Mouse (Mus musculus): ENCODE data around the gene Ostm1. TPM values are rescaled to one million over a fixed set of nuclear protein-coding genes. Genes with fewer than 3 reads are reported as not detected.

Gene Ostm1
- polyA plus RNA-seq, 1 experiment from 2014 or later, result 8.4 TPM

GRCm38 (mm10) chr10:42682421-42682820, 98.8 kb downstream of the Ostm1 start:
- no peak overlapping the region for H3K4me3 ChIP-seq
- no peak overlapping the region for H3K27ac ChIP-seq
- 91% methylated on average over 8 of the region's 8 CpGs for WGBS

DNA sequence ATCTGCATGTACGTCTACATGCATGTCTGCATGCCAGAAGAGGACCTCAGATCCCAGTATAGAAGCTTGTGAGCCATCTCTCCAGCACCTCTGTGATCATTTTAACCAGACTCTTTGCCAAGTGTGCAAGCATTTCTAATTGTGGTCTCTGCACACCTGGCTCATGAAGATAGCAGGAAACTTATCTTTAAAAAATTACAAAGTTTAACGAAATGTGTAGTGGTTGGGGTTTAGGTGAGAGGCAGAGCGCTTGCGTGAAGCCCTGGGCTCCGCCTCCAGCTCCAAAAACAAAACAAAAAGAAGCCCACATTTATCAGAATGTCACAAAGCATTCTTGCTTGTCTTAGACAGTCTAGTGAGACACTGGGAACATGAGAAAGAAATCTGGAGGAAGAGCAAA, 104.3 kb downstream of the Ostm1 start:
- H3K27me3 ChIP-seq (ENCODE audit: low read depth, poor library complexity, severe bottlenecking), result no peaks in the 10 kb centered on the region
- DNase-seq (ENCODE audit: low spot score), result no peak
- H3K9me3 ChIP-seq (replicated peaks), result no peaks in the 10 kb centered on the region
- H3K27ac ChIP-seq, result no peak overlapping the region
- H3K4me1 ChIP-seq, result peaks cover 16% of the 10 kb centered on the region
- H3K36me3 ChIP-seq, result no peaks in the 10 kb centered on the region
- no peak overlapping the region for H3K4me3 ChIP-seq
- 93% methylated on average over 5 of the region's 5 CpGs for WGBS

More at GRCm38 (mm10) chr10:42682421-42682820, 98.8 kb downstream of the Ostm1 start:
- peaks cover 22% of the 10 kb centered on the region for H3K4me1 ChIP-seq
- peaks cover 21% of the 10 kb centered on the region for H3K27me3 ChIP-seq (ENCODE audit: low read depth, poor library complexity, severe bottlenecking)
- H3K9me3 ChIP-seq (replicated peaks), result no peaks in the 10 kb centered on the region
- no peak for DNase-seq (ENCODE audit: low spot score)
- H3K36me3 ChIP-seq, result no peaks in the 10 kb centered on the region

DNA sequence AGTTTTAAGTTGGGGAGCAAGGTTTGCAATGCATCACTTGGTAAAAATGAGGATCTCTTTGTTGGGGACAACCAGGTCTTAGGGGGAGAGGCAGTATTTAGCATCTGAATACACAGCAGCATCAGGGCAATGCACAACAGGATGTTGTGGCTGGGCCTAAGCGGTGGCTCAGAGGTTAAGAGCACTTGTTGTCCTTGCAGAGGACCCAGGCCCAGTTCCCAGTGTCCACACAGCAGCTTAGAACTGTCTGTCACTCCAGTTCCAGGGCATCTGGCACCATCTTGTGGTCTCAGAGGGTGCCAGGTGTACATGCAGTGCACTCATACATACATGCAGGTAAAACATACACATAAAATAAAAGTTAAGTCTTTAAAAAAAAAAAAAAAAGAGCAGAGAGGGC, 106.1 kb downstream of the Ostm1 start:
- no peaks in the 10 kb centered on the region for H3K9me3 ChIP-seq (replicated peaks)
- no peaks in the 10 kb centered on the region for H3K36me3 ChIP-seq
- no peak overlapping the region for H3K27ac ChIP-seq
- H3K4me1 ChIP-seq, result peaks cover 16% of the 10 kb centered on the region
- no peak for DNase-seq (ENCODE audit: low spot score)
- no peaks in the 10 kb centered on the region for H3K27me3 ChIP-seq (ENCODE audit: low read depth, poor library complexity, severe bottlenecking)
- no peak overlapping the region for H3K4me3 ChIP-seq
- WGBS, result 79% methylated on average over 1 of the region's 1 CpGs

DNA sequence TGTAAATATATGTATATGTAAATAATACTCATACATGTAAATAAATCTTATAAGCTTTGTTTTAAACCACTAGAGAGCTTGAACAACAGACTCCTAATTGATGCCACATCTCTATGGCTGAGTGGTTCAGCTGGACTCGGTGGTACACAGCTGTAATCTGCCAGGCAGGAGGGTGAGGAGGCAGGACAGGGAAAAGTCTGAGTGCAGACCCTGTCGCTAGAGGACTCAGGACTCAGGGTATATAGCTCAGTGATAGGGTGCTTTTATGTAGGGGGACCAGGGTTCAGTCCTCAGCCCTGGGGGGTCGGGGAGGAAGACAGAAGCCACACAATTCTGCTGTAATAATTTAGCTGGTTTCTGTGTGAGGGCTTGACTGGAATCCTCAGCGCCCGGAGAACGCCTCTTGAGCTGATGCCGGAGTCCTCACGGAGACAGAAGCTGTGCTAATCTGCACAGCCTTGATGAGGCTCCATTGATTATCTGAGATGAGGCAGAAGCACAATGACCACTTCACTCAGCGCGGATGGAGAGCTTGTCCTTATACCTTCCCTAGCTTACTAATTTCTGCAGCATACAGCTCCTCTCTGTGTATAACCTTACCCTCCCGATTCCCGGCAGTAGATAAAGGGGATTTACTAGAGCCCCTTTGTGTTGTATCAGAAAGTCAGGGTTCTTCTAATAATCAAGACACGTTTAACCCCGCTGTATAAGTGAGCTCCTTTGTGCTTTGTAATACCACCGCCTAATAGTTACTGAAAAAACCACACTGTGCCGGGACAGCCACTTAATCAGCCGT, 106.8 kb downstream of the Ostm1 start:
- Histone ChIP-seq H3K27ac (peak overlapping the region; percentile 26), H3K36me3 (no peaks in the 10 kb centered on the region), H3K9me3 (replicated peaks) (no peaks in the 10 kb centered on the region), H3K4me3 (no peak overlapping the region), H3K27me3 (ENCODE audit: low read depth, poor library complexity, severe bottlenecking) (no peaks in the 10 kb centered on the region), H3K4me1 (peaks cover 16% of the 10 kb centered on the region)
- no peak for DNase-seq (ENCODE audit: low spot score)
- WGBS, result 82% methylated on average over 17 of the region's 17 CpGs

DNA sequence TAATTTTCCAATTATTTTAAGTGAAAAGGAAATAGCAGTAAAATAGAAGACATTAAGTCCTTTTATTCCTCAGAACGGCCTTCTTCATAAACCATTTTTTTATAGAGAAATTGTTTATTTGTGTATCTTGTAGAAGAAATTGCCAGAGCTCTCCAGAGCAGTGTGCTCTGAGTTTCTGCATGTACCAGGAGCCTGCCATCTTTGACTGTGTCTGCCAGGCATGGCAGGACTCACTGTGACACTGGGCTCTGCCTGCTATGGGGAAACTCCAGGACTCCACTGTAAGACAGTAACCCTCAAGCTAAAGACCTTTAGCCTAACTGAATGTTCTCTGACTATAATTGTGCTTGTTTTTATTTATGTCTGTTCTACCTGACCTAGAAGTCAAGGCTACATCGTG, 107.4 kb downstream of the Ostm1 start:
- no peaks in the 10 kb centered on the region for H3K9me3 ChIP-seq (replicated peaks)
- WGBS, result 81% methylated on average over 2 of the region's 2 CpGs
- H3K36me3 ChIP-seq, result no peaks in the 10 kb centered on the region
- H3K4me3 ChIP-seq, result no peak overlapping the region
- H3K27ac ChIP-seq, result no peak overlapping the region
- peaks cover 16% of the 10 kb centered on the region for H3K4me1 ChIP-seq
- no peaks in the 10 kb centered on the region for H3K27me3 ChIP-seq (ENCODE audit: low read depth, poor library complexity, severe bottlenecking)
- no peak for DNase-seq (ENCODE audit: low spot score)

DNA sequence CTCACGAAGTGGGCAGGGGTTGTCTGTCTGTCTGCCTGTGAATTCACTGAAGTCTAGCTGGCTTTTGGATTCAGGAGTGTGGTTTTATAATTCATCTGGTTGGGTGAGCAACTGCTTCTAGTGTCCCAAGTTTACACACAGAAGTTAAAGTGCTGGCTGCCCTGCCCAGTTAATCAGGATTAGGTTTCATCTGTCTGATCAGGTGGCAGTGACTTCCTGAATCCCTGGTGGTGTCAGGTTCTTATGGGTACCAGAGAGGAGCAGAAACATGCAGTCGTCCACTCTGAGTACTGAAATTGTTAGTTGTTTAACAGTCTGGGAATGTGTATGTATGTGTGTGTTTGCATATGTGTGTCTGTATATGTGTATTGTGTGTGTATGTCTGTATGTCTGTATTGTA, 108.5 kb downstream of the Ostm1 start:
- no peak for DNase-seq (ENCODE audit: low spot score)
- no peaks in the 10 kb centered on the region for H3K27me3 ChIP-seq (ENCODE audit: low read depth, poor library complexity, severe bottlenecking)
- H3K27ac ChIP-seq, result peak overlapping the region; percentile 34; the same call in 1 of the 2 replicates
- no peaks in the 10 kb centered on the region for H3K36me3 ChIP-seq
- WGBS, result 52% methylated on average over 2 of the region's 2 CpGs
- peaks cover 16% of the 10 kb centered on the region for H3K4me1 ChIP-seq
- no peaks in the 10 kb centered on the region for H3K9me3 ChIP-seq (replicated peaks)
- no peak overlapping the region for H3K4me3 ChIP-seq

DNA sequence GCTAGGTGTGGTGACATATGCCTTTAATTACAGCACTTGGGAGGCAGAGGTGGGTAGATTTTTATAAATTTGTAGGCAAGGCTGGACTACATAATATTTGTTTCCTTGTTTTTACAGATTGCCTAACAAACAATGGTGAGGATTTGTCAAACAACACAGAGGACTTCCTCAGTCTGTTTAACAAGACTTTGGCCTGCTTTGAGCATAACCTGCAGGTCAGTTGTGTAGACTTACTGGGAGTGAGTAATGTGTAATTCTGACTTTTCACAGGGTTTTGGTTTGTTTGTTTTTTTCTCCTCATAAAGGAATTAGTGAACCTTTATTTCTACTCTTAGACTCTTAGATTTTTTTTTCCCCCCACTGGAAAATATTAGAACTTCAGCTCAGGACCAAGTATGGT, 109.2 kb downstream of the Ostm1 start:
- DNase-seq (ENCODE audit: low spot score), result no peak
- Histone ChIP-seq H3K27ac (no peak overlapping the region), H3K9me3 (replicated peaks) (no peaks in the 10 kb centered on the region), H3K4me3 (no peak overlapping the region), H3K4me1 (peaks cover 16% of the 10 kb centered on the region), H3K27me3 (ENCODE audit: low read depth, poor library complexity, severe bottlenecking) (no peaks in the 10 kb centered on the region), H3K36me3 (no peaks in the 10 kb centered on the region)

DNA sequence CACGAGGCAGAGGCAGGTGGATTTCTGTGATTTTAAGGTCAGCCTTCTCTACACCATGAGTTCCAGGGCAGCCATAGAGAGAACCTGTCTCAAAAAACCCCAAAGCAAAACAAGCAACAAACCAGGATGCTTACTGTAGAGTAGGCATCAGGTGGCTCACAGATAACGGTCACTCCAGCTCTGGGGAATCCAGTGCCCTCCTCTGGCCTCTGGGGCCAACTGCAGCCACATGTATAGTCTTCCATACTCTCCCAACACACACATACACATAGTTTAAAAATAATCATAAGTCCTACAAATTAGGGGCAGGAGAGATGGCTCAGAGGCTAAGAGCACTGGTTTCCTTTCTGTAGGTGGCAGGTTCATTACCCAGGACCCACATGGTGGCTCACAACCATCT, 109.9 kb downstream of the Ostm1 start:
- Histone ChIP-seq H3K4me3 (no peak overlapping the region), H3K27me3 (ENCODE audit: low read depth, poor library complexity, severe bottlenecking) (no peaks in the 10 kb centered on the region), H3K9me3 (replicated peaks) (no peaks in the 10 kb centered on the region), H3K27ac (no peak overlapping the region), H3K4me1 (peaks cover 16% of the 10 kb centered on the region), H3K36me3 (no peaks in the 10 kb centered on the region)
- DNase-seq (ENCODE audit: low spot score), result no peak
- 61% methylated on average over 2 of the region's 2 CpGs for WGBS

- H3K4me3 ChIP-seq, result no peak overlapping the region
- WGBS, result 95% methylated on average over 13 of the region's 13 CpGs
- no peaks in the 10 kb centered on the region for H3K36me3 ChIP-seq
- H3K4me1 ChIP-seq, result peaks cover 9% of the 10 kb centered on the region
- H3K9me3 ChIP-seq (replicated peaks), result no peaks in the 10 kb centered on the region
- no peak for DNase-seq (ENCODE audit: low spot score)
- H3K27me3 ChIP-seq (ENCODE audit: low read depth, poor library complexity, severe bottlenecking), result no peaks in the 10 kb centered on the region
- H3K27ac ChIP-seq, result no peak overlapping the region
Measured at GRCm38 (mm10) chr10:42696361-42696760, 112.7 kb downstream of the Ostm1 start.

DNA sequence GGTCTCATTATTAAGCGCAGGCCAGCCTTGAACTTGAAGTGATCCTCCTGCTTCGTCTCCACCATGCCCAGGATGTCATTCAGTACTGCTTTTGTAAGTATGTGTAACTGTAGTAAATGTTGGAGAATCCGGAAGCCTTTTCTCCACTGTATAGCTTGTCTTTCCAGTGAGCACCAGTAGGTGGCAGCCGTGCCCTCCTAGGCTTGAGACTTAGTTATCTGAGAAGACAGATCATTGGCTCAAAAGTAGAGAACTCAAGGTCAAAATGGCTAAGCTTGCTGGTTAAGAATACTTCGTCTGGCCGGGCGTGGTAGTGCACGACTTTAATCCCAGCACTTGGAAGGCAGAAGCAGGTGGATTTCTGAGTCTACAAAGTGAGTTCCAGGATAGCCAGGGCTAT, 113.4 kb downstream of the Ostm1 start:
- Histone ChIP-seq H3K4me3 (no peak overlapping the region), H3K36me3 (no peaks in the 10 kb centered on the region), H3K4me1 (peaks cover 5% of the 10 kb centered on the region), H3K27ac (no peak overlapping the region), H3K27me3 (ENCODE audit: low read depth, poor library complexity, severe bottlenecking) (no peaks in the 10 kb centered on the region), H3K9me3 (replicated peaks) (no peaks in the 10 kb centered on the region)
- DNase-seq (ENCODE audit: low spot score), result peak; percentile 78
- WGBS, result 30% methylated on average over 8 of the region's 8 CpGs

GRCm38 (mm10) chr10:42698375-42698774, 114.8 kb downstream of the Ostm1 start:
- no peaks in the 10 kb centered on the region for H3K36me3 ChIP-seq
- H3K4me3 ChIP-seq, result no peak overlapping the region
- H3K27ac ChIP-seq, result no peak overlapping the region
- 87% methylated on average over 9 of the region's 9 CpGs for WGBS
- no peak for DNase-seq (ENCODE audit: low spot score)
- no peaks in the 10 kb centered on the region for H3K9me3 ChIP-seq (replicated peaks)
- no peaks in the 10 kb centered on the region for H3K27me3 ChIP-seq (ENCODE audit: low read depth, poor library complexity, severe bottlenecking)
- H3K4me1 ChIP-seq, result no peaks in the 10 kb centered on the region

DNA sequence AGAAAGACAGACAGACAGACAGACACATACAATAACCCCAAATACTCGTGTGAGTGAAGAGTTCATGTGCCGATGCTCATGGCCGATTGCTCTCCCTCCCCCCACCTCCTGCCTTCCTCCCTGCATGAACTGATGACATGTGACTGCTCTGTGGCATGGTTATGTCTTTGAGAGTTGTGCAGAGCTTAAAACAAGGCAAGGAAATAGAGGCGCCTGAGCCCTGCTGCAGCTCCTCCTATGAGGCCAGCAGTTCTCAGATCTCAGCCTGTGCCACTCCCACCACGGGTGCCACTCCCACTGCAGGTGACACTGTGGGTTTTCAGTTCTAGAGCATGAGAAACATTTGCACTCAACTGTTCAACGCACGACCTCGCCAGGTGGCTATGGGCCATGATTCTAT, 115.4 kb downstream of the Ostm1 start:
- H3K27ac ChIP-seq, result no peak overlapping the region
- no peak overlapping the region for H3K4me3 ChIP-seq
- H3K36me3 ChIP-seq, result no peaks in the 10 kb centered on the region
- no peaks in the 10 kb centered on the region for H3K27me3 ChIP-seq (ENCODE audit: low read depth, poor library complexity, severe bottlenecking)
- no peaks in the 10 kb centered on the region for H3K4me1 ChIP-seq
- DNase-seq (ENCODE audit: low spot score), result no peak
- no peaks in the 10 kb centered on the region for H3K9me3 ChIP-seq (replicated peaks)
- 93% methylated on average over 8 of the region's 8 CpGs for WGBS

DNA sequence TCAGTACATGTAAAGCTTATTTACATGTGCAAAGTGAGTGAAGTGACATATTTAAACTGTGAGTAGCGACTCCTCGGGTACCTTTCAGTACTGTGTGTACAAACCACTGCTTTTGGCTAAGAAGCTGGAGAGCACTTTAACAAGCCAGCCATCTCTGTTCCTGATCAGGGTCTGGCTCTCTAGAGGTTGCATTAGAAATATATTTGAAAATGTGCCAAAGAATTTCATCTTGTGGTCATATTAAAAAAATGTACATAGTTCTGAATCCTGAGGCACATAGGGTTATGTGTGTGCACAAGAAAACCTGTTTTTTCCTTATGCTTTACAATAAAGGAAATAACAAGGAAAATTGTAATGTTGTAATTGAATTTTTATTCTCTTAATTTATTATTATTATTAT, 118.5 kb downstream of the Ostm1 start:
- Histone ChIP-seq H3K9me3 (replicated peaks) (no peaks in the 10 kb centered on the region), H3K4me1 (peaks cover 11% of the 10 kb centered on the region), H3K27ac (no peak overlapping the region), H3K27me3 (ENCODE audit: low read depth, poor library complexity, severe bottlenecking) (no peaks in the 10 kb centered on the region), H3K4me3 (no peak overlapping the region), H3K36me3 (0 out of 2 replicates have a peak, but pooled peaks cover 7% of the 10 kb centered on the region)
- 96% methylated on average over 2 of the region's 2 CpGs for WGBS
- DNase-seq (ENCODE audit: low spot score), result no peak

DNA sequence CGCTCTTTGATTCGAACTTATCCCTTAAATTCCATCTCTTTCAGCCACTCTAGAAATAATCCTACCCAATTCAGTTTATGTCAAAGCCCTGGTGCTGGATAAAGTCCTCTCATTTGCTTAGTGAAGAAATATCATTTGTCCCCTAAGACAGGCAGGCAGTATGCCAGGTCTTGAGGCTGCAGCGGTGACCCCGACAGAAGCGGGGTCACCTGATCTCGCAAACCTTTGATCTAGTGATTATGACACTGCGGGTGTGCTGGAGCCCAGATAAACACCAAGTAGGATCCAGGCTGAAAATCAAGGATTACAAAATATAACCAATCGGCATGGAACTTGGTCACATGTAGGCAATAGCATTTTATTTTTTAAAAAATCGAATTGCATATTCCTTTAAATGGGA, 131.1 kb downstream of the Ostm1 start:
- peaks cover 16% of the 10 kb centered on the region for H3K4me1 ChIP-seq
- no peak overlapping the region for H3K27ac ChIP-seq
- no peaks in the 10 kb centered on the region for H3K9me3 ChIP-seq (replicated peaks)
- 15% methylated on average over 9 of the region's 9 CpGs for WGBS
- no peaks in the 10 kb centered on the region for H3K36me3 ChIP-seq
- no peak overlapping the region for H3K4me3 ChIP-seq
- peaks cover 37% of the 10 kb centered on the region; the same call in 1 of the 2 replicates for H3K27me3 ChIP-seq (ENCODE audit: low read depth, poor library complexity, severe bottlenecking)
- no peak for DNase-seq (ENCODE audit: low spot score)
